Mouse (Mus musculus): ENCODE measurements at regions not wholly inside any gene's neighbourhood (a gene's known extent, or its start where the extent isn't known, plus 50 kb on each side); places are given as distances from the start of the nearest gene placed in this dataset.
"Not testable (repeated sequence)": the region's sequence is repeated elsewhere in the genome, so short reads cannot be mapped to it uniquely, and the experiment has no call there.

GRCm38 (mm10) chr2:78291665-78292064 lies 345.5 kb upstream of the Cwc22 start:
- H3K9me3 ChIP-seq (ENCODE audit: control insufficient read depth, low read length), result no peaks in the 10 kb centered on the region
- H3K36me3 ChIP-seq (ENCODE audit: control insufficient read depth, insufficient read depth, low read length), result no peaks in the 10 kb centered on the region
- ATAC-seq (ENCODE audit: low FRiP score, low TSS enrichment) (no peak), DNase-seq (no peak)
- H3K27me3 ChIP-seq (ENCODE audit: control insufficient read depth, insufficient read depth, low read length), result no peaks in the 10 kb centered on the region
- H3K4me3 ChIP-seq (replicated peaks; ENCODE audit: low read depth, low read length), result no peak overlapping the region
- H3K4me2 ChIP-seq (ENCODE audit: low read length), result no peak overlapping the region
- H3K4me1 ChIP-seq (ENCODE audit: control insufficient read depth, insufficient read depth, low read length), result no peaks in the 10 kb centered on the region
- no peak overlapping the region for H3K27ac ChIP-seq (replicated peaks; ENCODE audit: low read depth, low read length)
- H3K9ac ChIP-seq (replicated peaks; ENCODE audit: low read length), result no peak overlapping the region
- WGBS, result 25% methylated on average over 1 of the region's 1 CpGs

DNA sequence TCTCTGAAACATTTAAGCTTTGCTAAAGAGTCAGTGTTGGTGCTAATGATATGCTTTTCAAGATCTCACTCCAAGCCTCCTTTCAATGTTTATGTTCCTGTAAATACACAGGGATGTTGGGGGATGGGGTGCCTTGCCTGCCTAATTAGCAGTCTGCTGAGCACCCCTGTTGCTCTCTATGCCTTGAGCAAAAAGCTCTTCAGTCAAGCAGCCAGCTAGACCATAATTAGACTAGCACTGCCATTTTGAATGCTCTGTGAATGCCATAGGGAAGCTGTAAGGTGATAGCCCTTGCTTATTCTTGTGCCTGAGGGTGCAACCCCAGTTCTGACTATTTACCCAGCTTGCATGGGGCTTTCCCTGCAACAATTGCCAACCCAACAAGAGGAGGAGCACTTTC lies 338.6 kb upstream of the Cwc22 start:
- 0 out of 2 replicates have a peak overlapping the region, but pooled peaks have one; percentile 8 for H3K27ac ChIP-seq (replicated peaks; ENCODE audit: low read depth, low read length)
- no peaks in the 10 kb centered on the region for H3K9me3 ChIP-seq (ENCODE audit: control insufficient read depth, low read length)
- no peaks in the 10 kb centered on the region for H3K36me3 ChIP-seq (ENCODE audit: control insufficient read depth, insufficient read depth, low read length)
- H3K27me3 ChIP-seq (ENCODE audit: control insufficient read depth, insufficient read depth, low read length), result no peaks in the 10 kb centered on the region
- 0 out of 2 replicates have a peak, but pooled peaks cover 5% of the 10 kb centered on the region for H3K4me1 ChIP-seq (ENCODE audit: control insufficient read depth, insufficient read depth, low read length)
- peak; percentile 71 for DNase-seq
- H3K4me2 ChIP-seq (ENCODE audit: low read length), result no peak overlapping the region
- peak; percentile 71 for ATAC-seq (ENCODE audit: low FRiP score, low TSS enrichment)
- no peak overlapping the region for H3K9ac ChIP-seq (replicated peaks; ENCODE audit: low read length)
- no peak overlapping the region for H3K4me3 ChIP-seq (replicated peaks; ENCODE audit: low read depth, low read length)

DNA sequence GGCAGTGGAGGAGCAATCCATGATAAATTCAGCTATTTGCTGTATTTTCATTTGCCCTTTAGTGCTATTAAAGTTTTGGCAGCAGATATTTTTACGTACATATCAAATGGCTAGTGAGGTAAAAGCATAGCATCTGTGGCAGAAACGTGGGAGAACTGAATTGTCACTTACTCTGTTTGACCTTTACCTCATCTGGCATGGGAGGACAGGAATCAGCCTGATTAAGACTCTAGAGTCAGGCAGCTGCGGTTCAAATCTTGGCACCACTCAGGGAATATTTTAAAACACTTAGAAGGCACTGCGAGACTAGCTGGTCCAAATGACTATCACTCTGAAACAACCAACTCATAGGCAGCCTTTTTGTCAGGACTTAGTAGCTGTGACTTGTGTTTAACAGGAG lies 337.4 kb upstream of the Cwc22 start:
- 74% methylated on average over 4 of the region's 4 CpGs for WGBS
- DNase-seq (no peak), ATAC-seq (ENCODE audit: low FRiP score, low TSS enrichment) (no peak)
- no peaks in the 10 kb centered on the region for H3K36me3 ChIP-seq (ENCODE audit: control insufficient read depth, insufficient read depth, low read length)
- H3K4me2 ChIP-seq (ENCODE audit: low read length), result no peak overlapping the region
- no peak overlapping the region for H3K4me3 ChIP-seq (replicated peaks; ENCODE audit: low read depth, low read length)
- H3K4me1 ChIP-seq (ENCODE audit: control insufficient read depth, insufficient read depth, low read length), result 0 out of 2 replicates have a peak, but pooled peaks cover 5% of the 10 kb centered on the region
- no peaks in the 10 kb centered on the region for H3K9me3 ChIP-seq (ENCODE audit: control insufficient read depth, low read length)
- no peak overlapping the region for H3K27ac ChIP-seq (replicated peaks; ENCODE audit: low read depth, low read length)
- H3K9ac ChIP-seq (replicated peaks; ENCODE audit: low read length), result no peak overlapping the region
- no peaks in the 10 kb centered on the region for H3K27me3 ChIP-seq (ENCODE audit: control insufficient read depth, insufficient read depth, low read length)

DNA sequence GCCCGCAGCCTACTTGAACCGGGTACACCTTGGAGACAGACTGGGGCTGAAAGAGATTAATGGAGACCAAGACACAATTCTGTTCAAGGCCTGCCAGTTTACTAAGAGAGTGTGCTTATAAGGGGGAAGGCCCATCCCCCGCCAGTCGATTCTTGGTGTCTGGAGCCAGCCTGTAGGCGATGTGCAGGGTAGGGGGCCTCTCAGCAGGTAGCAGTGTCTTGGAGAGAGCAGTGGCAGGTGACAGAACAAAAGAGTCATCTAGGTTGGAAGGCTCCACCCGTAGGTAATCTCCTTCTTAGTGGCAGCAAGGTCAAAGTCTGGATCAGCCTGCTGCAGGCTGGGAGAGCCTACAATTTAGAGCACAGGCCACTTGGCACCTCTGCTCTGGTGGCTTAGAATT lies 335.7 kb upstream of the Cwc22 start:
- H3K4me3 ChIP-seq (replicated peaks; ENCODE audit: low read depth, low read length); H3K36me3 ChIP-seq (ENCODE audit: control insufficient read depth, insufficient read depth, low read length); H3K27ac ChIP-seq (replicated peaks; ENCODE audit: low read depth, low read length); DNase-seq; ATAC-seq (ENCODE audit: low FRiP score, low TSS enrichment); H3K4me2 ChIP-seq (ENCODE audit: low read length); H3K4me1 ChIP-seq (ENCODE audit: control insufficient read depth, insufficient read depth, low read length); H3K9ac ChIP-seq (replicated peaks; ENCODE audit: low read length); H3K27me3 ChIP-seq (ENCODE audit: control insufficient read depth, insufficient read depth, low read length); H3K9me3 ChIP-seq (ENCODE audit: control insufficient read depth, low read length): not testable (repeated sequence)
- WGBS, result 48% methylated on average over 6 of the region's 6 CpGs

DNA sequence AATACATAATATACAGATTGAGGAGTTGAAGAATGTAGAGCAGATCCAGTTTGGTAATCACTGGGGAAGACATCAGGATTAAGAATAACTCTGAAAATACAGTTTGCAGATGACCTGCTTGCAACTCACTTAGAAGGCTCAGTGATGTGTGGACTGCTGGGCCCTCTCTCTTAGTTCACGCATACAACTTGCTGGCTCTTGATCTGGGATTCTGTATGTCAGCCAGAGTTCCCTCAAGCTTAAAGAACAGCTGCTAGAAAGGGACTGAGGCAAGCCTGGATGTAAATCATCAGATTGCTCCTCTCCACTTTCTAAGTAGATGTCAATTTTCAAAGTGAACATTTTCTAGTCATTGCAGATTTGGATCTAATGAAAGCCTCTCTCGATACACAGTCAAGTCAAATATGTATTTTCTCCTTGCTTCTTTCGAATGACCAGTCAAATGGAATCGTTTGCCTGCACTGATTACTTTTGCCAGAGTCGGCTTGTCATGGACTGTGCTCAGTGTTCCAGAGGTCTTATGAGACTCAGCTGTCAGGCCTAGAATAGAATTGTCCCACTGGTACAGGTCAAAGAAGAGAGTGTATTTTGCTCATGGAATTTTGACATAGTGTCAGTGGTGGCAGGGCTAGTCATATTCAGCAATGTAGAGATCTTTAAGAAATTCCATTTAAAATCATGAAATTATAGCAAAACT lies 334.2 kb upstream of the Cwc22 start:
- Histone ChIP-seq H3K27me3 (ENCODE audit: control insufficient read depth, insufficient read depth, low read length) (no peaks in the 10 kb centered on the region), H3K4me1 (ENCODE audit: control insufficient read depth, insufficient read depth, low read length) (0 out of 2 replicates have a peak, but pooled peaks cover 5% of the 10 kb centered on the region), H3K27ac (replicated peaks; ENCODE audit: low read depth, low read length) (no peak overlapping the region), H3K9me3 (ENCODE audit: control insufficient read depth, low read length) (no peaks in the 10 kb centered on the region), H3K9ac (replicated peaks; ENCODE audit: low read length) (no peak overlapping the region), H3K4me3 (replicated peaks; ENCODE audit: low read depth, low read length) (no peak overlapping the region), H3K36me3 (ENCODE audit: control insufficient read depth, insufficient read depth, low read length) (no peaks in the 10 kb centered on the region), H3K4me2 (ENCODE audit: low read length) (no peak overlapping the region)
- DNase-seq (no peak), ATAC-seq (ENCODE audit: low FRiP score, low TSS enrichment) (no peak)
- WGBS, result 84% methylated on average over 5 of the region's 5 CpGs

DNA sequence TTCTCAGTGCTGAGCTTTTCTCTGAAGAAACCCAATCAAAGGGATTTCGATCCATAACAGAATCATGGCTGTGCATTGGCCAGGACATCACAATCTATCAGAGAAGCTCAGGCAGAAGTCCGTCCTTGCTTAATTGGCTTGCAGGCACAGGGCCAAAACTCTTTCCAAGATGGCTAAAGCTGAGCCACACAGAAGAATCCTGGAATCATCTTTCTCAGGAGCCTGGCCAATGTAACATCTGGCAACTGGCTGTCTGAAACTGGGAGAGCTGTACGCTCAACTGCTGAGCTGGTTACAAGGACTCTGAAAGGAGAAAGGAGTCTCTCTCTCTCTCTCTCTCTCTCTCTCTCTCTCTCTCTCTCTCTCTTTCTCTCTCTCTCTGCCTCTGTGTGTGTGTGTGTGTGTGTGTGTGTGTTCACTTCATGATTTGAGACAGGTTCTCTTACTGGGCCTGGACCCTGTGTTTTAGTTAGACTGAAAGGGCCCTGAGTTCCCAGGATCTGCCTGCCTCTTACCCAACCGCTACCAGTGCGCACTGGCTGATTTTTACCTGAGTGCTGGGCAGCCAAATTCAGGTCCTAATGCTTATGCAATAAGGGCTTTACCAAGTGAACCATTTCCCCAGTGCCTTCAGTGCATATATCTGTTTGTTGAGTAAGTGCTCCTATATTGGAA lies 333.3 kb upstream of the Cwc22 start:
- Histone ChIP-seq H3K4me2 (ENCODE audit: low read length) (no peak overlapping the region), H3K9ac (replicated peaks; ENCODE audit: low read length) (no peak overlapping the region), H3K9me3 (ENCODE audit: control insufficient read depth, low read length) (no peaks in the 10 kb centered on the region), H3K4me1 (ENCODE audit: control insufficient read depth, insufficient read depth, low read length) (no peaks in the 10 kb centered on the region), H3K4me3 (replicated peaks; ENCODE audit: low read depth, low read length) (no peak overlapping the region), H3K36me3 (ENCODE audit: control insufficient read depth, insufficient read depth, low read length) (no peaks in the 10 kb centered on the region), H3K27me3 (ENCODE audit: control insufficient read depth, insufficient read depth, low read length) (no peaks in the 10 kb centered on the region), H3K27ac (replicated peaks; ENCODE audit: low read depth, low read length) (no peak overlapping the region)
- peak; percentile 56 for DNase-seq
- no peak for ATAC-seq (ENCODE audit: low FRiP score, low TSS enrichment)
- WGBS, result 81% methylated on average over 5 of the region's 5 CpGs

DNA sequence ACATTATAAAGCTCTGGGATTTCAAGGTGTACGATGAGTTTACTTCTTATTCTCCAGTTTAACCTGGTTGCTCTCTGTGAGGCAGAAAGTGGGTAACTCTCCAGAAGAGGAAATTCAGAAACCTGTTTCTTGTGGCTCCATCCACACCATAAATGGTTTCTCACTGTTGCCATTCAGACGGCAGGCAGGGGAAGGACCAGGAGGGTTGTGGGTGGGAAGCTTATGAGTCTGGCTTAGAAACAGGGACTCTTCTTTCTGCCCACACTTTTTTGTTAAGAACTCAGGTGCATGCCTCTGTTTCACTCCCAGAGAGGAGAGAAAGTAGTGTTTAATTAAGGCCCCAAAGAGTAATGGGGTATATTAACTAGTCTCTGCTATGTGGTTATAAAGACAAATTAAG lies 332.5 kb upstream of the Cwc22 start:
- 86% methylated on average over 2 of the region's 2 CpGs for WGBS
- Histone ChIP-seq H3K4me2 (ENCODE audit: low read length) (no peak overlapping the region), H3K4me3 (replicated peaks; ENCODE audit: low read depth, low read length) (no peak overlapping the region), H3K36me3 (ENCODE audit: control insufficient read depth, insufficient read depth, low read length) (no peaks in the 10 kb centered on the region), H3K9me3 (ENCODE audit: control insufficient read depth, low read length) (no peaks in the 10 kb centered on the region), H3K4me1 (ENCODE audit: control insufficient read depth, insufficient read depth, low read length) (no peaks in the 10 kb centered on the region), H3K9ac (replicated peaks; ENCODE audit: low read length) (no peak overlapping the region), H3K27me3 (ENCODE audit: control insufficient read depth, insufficient read depth, low read length) (no peaks in the 10 kb centered on the region), H3K27ac (replicated peaks; ENCODE audit: low read depth, low read length) (no peak overlapping the region)
- DNase-seq, result no peak
- no peak for ATAC-seq (ENCODE audit: low FRiP score, low TSS enrichment)

DNA sequence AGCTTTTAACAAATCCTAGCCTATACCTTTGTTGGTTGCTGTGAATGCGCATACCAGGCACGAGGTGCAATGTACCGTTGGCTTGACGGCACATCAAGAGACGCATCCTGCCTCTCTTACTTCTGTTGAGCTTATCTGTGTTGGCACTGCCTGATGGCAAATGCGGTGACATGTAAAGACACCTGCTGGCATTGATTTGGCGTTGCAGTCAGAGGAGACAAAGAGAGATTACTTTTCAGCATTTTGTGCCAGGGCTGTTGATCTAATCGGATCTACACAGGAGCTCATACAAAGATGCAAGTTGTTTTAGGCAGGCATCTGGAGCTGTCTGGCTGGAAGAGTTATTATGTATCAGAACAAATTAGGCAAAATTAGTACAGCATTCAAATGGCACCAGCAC lies 331.5 kb upstream of the Cwc22 start:
- no peak overlapping the region for H3K4me3 ChIP-seq (replicated peaks; ENCODE audit: low read depth, low read length)
- H3K36me3 ChIP-seq (ENCODE audit: control insufficient read depth, insufficient read depth, low read length), result no peaks in the 10 kb centered on the region
- no peak overlapping the region for H3K4me2 ChIP-seq (ENCODE audit: low read length)
- no peak overlapping the region for H3K27ac ChIP-seq (replicated peaks; ENCODE audit: low read depth, low read length)
- WGBS, result 61% methylated on average over 8 of the region's 8 CpGs
- no peaks in the 10 kb centered on the region for H3K9me3 ChIP-seq (ENCODE audit: control insufficient read depth, low read length)
- DNase-seq (no peak), ATAC-seq (ENCODE audit: low FRiP score, low TSS enrichment) (no peak)
- no peaks in the 10 kb centered on the region for H3K27me3 ChIP-seq (ENCODE audit: control insufficient read depth, insufficient read depth, low read length)
- no peaks in the 10 kb centered on the region for H3K4me1 ChIP-seq (ENCODE audit: control insufficient read depth, insufficient read depth, low read length)
- no peak overlapping the region for H3K9ac ChIP-seq (replicated peaks; ENCODE audit: low read length)

- Histone ChIP-seq H3K9ac (replicated peaks; ENCODE audit: low read length) (no peak overlapping the region), H3K4me1 (ENCODE audit: control insufficient read depth, insufficient read depth, low read length) (no peaks in the 10 kb centered on the region), H3K27me3 (ENCODE audit: control insufficient read depth, insufficient read depth, low read length) (no peaks in the 10 kb centered on the region), H3K27ac (replicated peaks; ENCODE audit: low read depth, low read length) (no peak overlapping the region), H3K36me3 (ENCODE audit: control insufficient read depth, insufficient read depth, low read length) (no peaks in the 10 kb centered on the region), H3K9me3 (ENCODE audit: control insufficient read depth, low read length) (no peaks in the 10 kb centered on the region), H3K4me2 (ENCODE audit: low read length) (no peak overlapping the region), H3K4me3 (replicated peaks; ENCODE audit: low read depth, low read length) (no peak overlapping the region)
- no peak for DNase-seq
- no peak for ATAC-seq (ENCODE audit: low FRiP score, low TSS enrichment)
- WGBS, result 87% methylated on average over 5 of the region's 5 CpGs
Observed at GRCm38 (mm10) chr2:78274122-78274521, 327.9 kb upstream of the Cwc22 start.
